Mouse (Mus musculus) gastrocnemius, postnatal 36 days (tissue): Measurements from ENCODE around the gene Cdcp1. TPM values are rescaled to one million over a fixed set of nuclear protein-coding genes. Genes with fewer than 3 reads are reported as not detected.
A peak's percentile ranks its signal among the peaks of the same experiment; 100 is the strongest.

Experiments used
- DNase-seq, 2 experiments: peaks; one replicate each; pipeline ENCODE4 v3.0.0; 2022
- intact Hi-C: fragments of 180-260 bp; cut with DNase I; formaldehyde crosslinking; loops from one replicate; pipeline ENCODE4 v1.15.1; 2025
- total RNA-seq, 2 experiments: library from RNA; stranded (reverse); gene quantifications; 2 replicates each; pipeline ENCODE4 v1.2.3; 2021

Cdcp1 gene
- total RNA-seq, 2 experiments from 2014 or later = 0.10 TPM; not detected in 1

GRCm38 (mm10) chr9:123224863-123225431 is 9.1 kb upstream of the Cdcp1 start:
- DNase-seq = no peak
- intact Hi-C loops = no loop called here

- intact Hi-C loops = no loop called here
Measured at GRCm38 (mm10) chr9:123219826-123220225, 4.0 kb upstream of the Cdcp1 start.

GRCm38 (mm10) chr9:123213371-123213770 is 2.5 kb downstream of the Cdcp1 start:
- intact Hi-C loops = no loop called here

More at GRCm38 (mm10) chr9:123219826-123220225, 4.0 kb upstream of the Cdcp1 start:
- DNase-seq = no peak

GRCm38 (mm10) chr9:123207895-123208294 is 7.9 kb downstream of the Cdcp1 start:
- intact Hi-C loops = no loop called here
- no peak for DNase-seq

More at GRCm38 (mm10) chr9:123213371-123213770, 2.5 kb downstream of the Cdcp1 start:
- no peak for DNase-seq

- intact Hi-C loops = no loop called here
- no peak for DNase-seq
Measured at GRCm38 (mm10) chr9:123206948-123207347, 8.9 kb downstream of the Cdcp1 start.

- no peak for DNase-seq
- intact Hi-C loops = no loop called here
Measured at GRCm38 (mm10) chr9:123206526-123206925, 9.3 kb downstream of the Cdcp1 start.

GRCm38 (mm10) chr9:123200116-123200515 is 15.7 kb downstream of the Cdcp1 start:
- intact Hi-C loops = loop anchor here (5.0 kb wide), 1 partner anchor 42 kb away; no protein-coding TSS in a partner anchor
- DNase-seq = no peak

GRCm38 (mm10) chr9:123188271-123188670 is 27.6 kb downstream of the Cdcp1 start:
- intact Hi-C loops = no loop called here
- DNase-seq = no peak

GRCm38 (mm10) chr9:123187589-123187988 is 28.2 kb downstream of the Cdcp1 start:
- DNase-seq = no peak
- intact Hi-C loops = no loop called here

GRCm38 (mm10) chr9:123186151-123186550 is 29.7 kb downstream of the Cdcp1 start:
- intact Hi-C loops = no loop called here
- no peak for DNase-seq

- DNase-seq = no peak
- intact Hi-C loops = no loop called here
Measured at GRCm38 (mm10) chr9:123185546-123185945, 30.3 kb downstream of the Cdcp1 start.

GRCm38 (mm10) chr9:123183226-123183625 is 32.6 kb downstream of the Cdcp1 start:
- intact Hi-C loops = no loop called here
- no peak for DNase-seq

GRCm38 (mm10) chr9:123180003-123180402 is 35.8 kb downstream of the Cdcp1 start:
- no peak for DNase-seq
- intact Hi-C loops = no loop called here

- DNase-seq = no peak
- intact Hi-C loops = no loop called here
Measured at GRCm38 (mm10) chr9:123177380-123178048, 38.3 kb downstream of the Cdcp1 start.

GRCm38 (mm10) chr9:123174356-123174755 is 41.5 kb downstream of the Cdcp1 start:
- no peak for DNase-seq
- intact Hi-C loops = no loop called here

- intact Hi-C loops = no loop called here
- no peak for DNase-seq
Measured at GRCm38 (mm10) chr9:123173760-123174159, 42.1 kb downstream of the Cdcp1 start.

- intact Hi-C loops = no loop called here
- no peak for DNase-seq
Measured at GRCm38 (mm10) chr9:123165781-123166443, 49.9 kb downstream of the Cdcp1 start.

- intact Hi-C loops = no loop called here
- DNase-seq = no peak
Measured at GRCm38 (mm10) chr9:123162985-123163694, 52.7 kb downstream of the Cdcp1 start.

GRCm38 (mm10) chr9:123161792-123162191 is 54.0 kb downstream of the Cdcp1 start:
- intact Hi-C loops = no loop called here
- DNase-seq = no peak

- intact Hi-C loops = loop anchor here (2.0 to 10.0 kb wide), 2 partner anchors 93 to 265 kb away; no protein-coding TSS in a partner anchor
- DNase-seq = peak in 1 of 2 experiments; percentile 38
Measured at GRCm38 (mm10) chr9:123159330-123159729, 56.5 kb downstream of the Cdcp1 start.
